Mouse (Mus musculus) right cerebral cortex, postnatal 4 days (tissue): Measurements from ENCODE around the gene Ppfia1.
A peak's percentile ranks its signal among the peaks of the same experiment; 100 is the strongest.

ENCODE experiments used
- DNase-seq: peaks from one replicate; pipeline ENCODE4 v3.0.0-alpha.2; 2022

Ppfia1 gene

GRCm38 (mm10) chr7:144480314-144480713 is 73.2 kb downstream of the Ppfia1 start:
- DNase-seq: no peak

- DNase-seq: no peak
Measured at GRCm38 (mm10) chr7:144479569-144479968, 74.0 kb downstream of the Ppfia1 start.

- no peak for DNase-seq
Measured at GRCm38 (mm10) chr7:144475741-144476140, 77.8 kb downstream of the Ppfia1 start.

GRCm38 (mm10) chr7:144473486-144473885 is 80.0 kb downstream of the Ppfia1 start:
- no peak for DNase-seq

GRCm38 (mm10) chr7:144471103-144471502 is 82.4 kb downstream of the Ppfia1 start:
- DNase-seq: no peak

GRCm38 (mm10) chr7:144470545-144471059 is 82.9 kb downstream of the Ppfia1 start, which contains the start of gene Cttn:
Cttn (minus strand) TSS chr7:144471009.
- peak; percentile 89 for DNase-seq

- no peak for DNase-seq
Measured at GRCm38 (mm10) chr7:144469908-144470544, 83.5 kb downstream of the Ppfia1 start.

- no peak for DNase-seq
Measured at GRCm38 (mm10) chr7:144469181-144469641, 84.3 kb downstream of the Ppfia1 start.

GRCm38 (mm10) chr7:144468741-144469140 is 84.8 kb downstream of the Ppfia1 start:
- DNase-seq: no peak

- DNase-seq: no peak
Measured at GRCm38 (mm10) chr7:144462577-144462976, 91.0 kb downstream of the Ppfia1 start.

- DNase-seq: no peak
Measured at GRCm38 (mm10) chr7:144461246-144461902, 92.2 kb downstream of the Ppfia1 start.

- DNase-seq: no peak
Measured at GRCm38 (mm10) chr7:144458881-144459280, 94.6 kb downstream of the Ppfia1 start.

GRCm38 (mm10) chr7:144450661-144451060 is 102.9 kb downstream of the Ppfia1 start:
- no peak for DNase-seq

GRCm38 (mm10) chr7:144449637-144450570 is 103.6 kb downstream of the Ppfia1 start:
- peak; percentile 89 for DNase-seq

GRCm38 (mm10) chr7:144448186-144448585 is 105.3 kb downstream of the Ppfia1 start:
- no peak for DNase-seq

GRCm38 (mm10) chr7:144447146-144447545 is 106.4 kb downstream of the Ppfia1 start:
- no peak for DNase-seq

GRCm38 (mm10) chr7:144444788-144445187 is 108.7 kb downstream of the Ppfia1 start:
- no peak for DNase-seq

- DNase-seq: no peak
Measured at GRCm38 (mm10) chr7:144441976-144442375, 111.6 kb downstream of the Ppfia1 start.

GRCm38 (mm10) chr7:144441466-144441865 is 112.1 kb downstream of the Ppfia1 start:
- no peak for DNase-seq

GRCm38 (mm10) chr7:144438811-144439210 is 114.7 kb downstream of the Ppfia1 start:
- DNase-seq: no peak

- DNase-seq: no peak
Measured at GRCm38 (mm10) chr7:144432920-144433319, 120.6 kb downstream of the Ppfia1 start.

- DNase-seq: no peak
Measured at GRCm38 (mm10) chr7:144427460-144427859, 126.1 kb downstream of the Ppfia1 start.
